Mouse (Mus musculus): Measurements from ENCODE around the gene Mmp14.

Mmp14 gene

GRCm38 (mm10) chr14:54431334-54432077 is at the start of gene Mmp14:
TSS of gene Mmp14 (plus strand) at chr14:54431612.
- peak; percentile 83 for DNase-seq (ENCODE audit: low read depth)

- DNase-seq (ENCODE audit: low read depth): no peak
Measured at GRCm38 (mm10) chr14:54381816-54382215, 49.6 kb upstream of the Mmp14 start.

GRCm38 (mm10) chr14:54382641-54383040 is 48.8 kb upstream of the Mmp14 start:
- no peak for DNase-seq (ENCODE audit: low read depth)

GRCm38 (mm10) chr14:54383355-54383771 is 48.0 kb upstream of the Mmp14 start:
- DNase-seq (ENCODE audit: low read depth): no peak

GRCm38 (mm10) chr14:54384396-54384795 is 47.0 kb upstream of the Mmp14 start:
- DNase-seq (ENCODE audit: low read depth): no peak

GRCm38 (mm10) chr14:54385968-54386618 is 45.3 kb upstream of the Mmp14 start:
- no peak for DNase-seq (ENCODE audit: low read depth)

- DNase-seq (ENCODE audit: low read depth): no peak
Measured at GRCm38 (mm10) chr14:54387546-54387945, 43.9 kb upstream of the Mmp14 start.

- no peak for DNase-seq (ENCODE audit: low read depth)
Measured at GRCm38 (mm10) chr14:54390843-54391242, 40.6 kb upstream of the Mmp14 start.

GRCm38 (mm10) chr14:54393794-54394193 is 37.6 kb upstream of the Mmp14 start:
- no peak for DNase-seq (ENCODE audit: low read depth)

GRCm38 (mm10) chr14:54394309-54394708 is 37.1 kb upstream of the Mmp14 start:
- DNase-seq (ENCODE audit: low read depth): no peak

GRCm38 (mm10) chr14:54396685-54397084 is 34.7 kb upstream of the Mmp14 start:
- no peak for DNase-seq (ENCODE audit: low read depth)

GRCm38 (mm10) chr14:54397872-54398527 is 33.4 kb upstream of the Mmp14 start:
- no peak for DNase-seq (ENCODE audit: low read depth)

GRCm38 (mm10) chr14:54398528-54398916 is 32.9 kb upstream of the Mmp14 start:
- DNase-seq (ENCODE audit: low read depth): no peak

- DNase-seq (ENCODE audit: low read depth): no peak
Measured at GRCm38 (mm10) chr14:54398921-54399382, 32.5 kb upstream of the Mmp14 start.

- DNase-seq (ENCODE audit: low read depth): no peak
Measured at GRCm38 (mm10) chr14:54401723-54402122, 29.7 kb upstream of the Mmp14 start.

- DNase-seq (ENCODE audit: low read depth): no peak
Measured at GRCm38 (mm10) chr14:54408336-54409056, 22.9 kb upstream of the Mmp14 start.

- DNase-seq (ENCODE audit: low read depth): no peak
Measured at GRCm38 (mm10) chr14:54409057-54409645, 22.3 kb upstream of the Mmp14 start.

- no peak for DNase-seq (ENCODE audit: low read depth)
Measured at GRCm38 (mm10) chr14:54409980-54410810, 21.2 kb upstream of the Mmp14 start.

GRCm38 (mm10) chr14:54412000-54412576 is 19.3 kb upstream of the Mmp14 start:
- no peak for DNase-seq (ENCODE audit: low read depth)

- DNase-seq (ENCODE audit: low read depth): no peak
Measured at GRCm38 (mm10) chr14:54412629-54413170, 18.7 kb upstream of the Mmp14 start.
